Mouse (Mus musculus) megakaryocyte progenitor cell, adult 5-6 weeks (primary cell): ENCODE measurements around the gene Etv2. TPM values are rescaled to one million over a fixed set of nuclear protein-coding genes. Genes with fewer than 3 reads are reported as not detected.
A peak's percentile ranks its signal among the peaks of the same experiment; 100 is the strongest.

ENCODE experiments used
- ATAC-seq: replicated peaks from 2 replicates; pipeline ENCODE4 v1.8.0; 2016; ENCODE audit warnings: mild to moderate bottlenecking, moderate TSS enrichment, inconsistent platforms; ENCODE audit not compliant: poor library complexity
- total RNA-seq, 2 experiments: library from RNA; stranded (forward) in 1 of 2; stranded (reverse) in 1 of 2; fragments of 157-497, 149-512 nt in 1 of 2; fragments of 200-1000 nt in 1 of 2; gene quantifications; 2 replicates each; pipeline versions ENCODE4 v1.2.3 to v1.2.4; 2015 to 2017

The Etv2 gene
- total RNA-seq, 2 experiments from 2014 or later, result not detected

- peak; percentile 84 for ATAC-seq
Measured at GRCm38 (mm10) chr7:30614454-30614853, 21.2 kb downstream of the Etv2 start.

- peak; percentile 74 for ATAC-seq
Measured at GRCm38 (mm10) chr7:30613529-30614112, 22.0 kb downstream of the Etv2 start.

GRCm38 (mm10) chr7:30612654-30613402 is 22.8 kb downstream of the Etv2 start, which contains the start of gene Upk1a:
Gene Upk1a, minus strand, starts transcription at chr7:30612847.
- no peak for ATAC-seq

GRCm38 (mm10) chr7:30610043-30610442 is 25.6 kb downstream of the Etv2 start:
- ATAC-seq, result no peak

GRCm38 (mm10) chr7:30608476-30608875 is 27.2 kb downstream of the Etv2 start:
- ATAC-seq, result no peak

GRCm38 (mm10) chr7:30607706-30608309 is 27.8 kb downstream of the Etv2 start:
- peak; percentile 93 for ATAC-seq

GRCm38 (mm10) chr7:30604944-30605343 is 30.7 kb downstream of the Etv2 start:
- no peak for ATAC-seq

- ATAC-seq, result no peak
Measured at GRCm38 (mm10) chr7:30604424-30604823, 31.2 kb downstream of the Etv2 start.

- no peak for ATAC-seq
Measured at GRCm38 (mm10) chr7:30602583-30602982, 33.1 kb downstream of the Etv2 start.

- no peak for ATAC-seq
Measured at GRCm38 (mm10) chr7:30600651-30601050, 35.0 kb downstream of the Etv2 start.

GRCm38 (mm10) chr7:30599933-30600353 is 35.7 kb downstream of the Etv2 start:
- peak; percentile 99 for ATAC-seq

- ATAC-seq, result no peak
Measured at GRCm38 (mm10) chr7:30598786-30599185, 36.9 kb downstream of the Etv2 start, which contains the start of gene Zbtb32. Gene Zbtb32, minus strand, starts transcription at chr7:30598909.

GRCm38 (mm10) chr7:30596811-30597210 is 38.8 kb downstream of the Etv2 start:
- ATAC-seq, result no peak

- ATAC-seq, result no peak
Measured at GRCm38 (mm10) chr7:30596093-30596492, 39.6 kb downstream of the Etv2 start.

- no peak for ATAC-seq
Measured at GRCm38 (mm10) chr7:30594510-30595024, 41.1 kb downstream of the Etv2 start.

- no peak for ATAC-seq
Measured at GRCm38 (mm10) chr7:30593579-30594509, 41.8 kb downstream of the Etv2 start.

GRCm38 (mm10) chr7:30592772-30593423 is 42.8 kb downstream of the Etv2 start:
- no peak for ATAC-seq

GRCm38 (mm10) chr7:30591605-30591951 is 44.1 kb downstream of the Etv2 start:
- ATAC-seq, result no peak

GRCm38 (mm10) chr7:30590927-30591604 is 44.6 kb downstream of the Etv2 start:
- no peak for ATAC-seq
